Mouse (Mus musculus) ovary, adult 2 months (tissue): ENCODE data around the gene Pik3cg. TPM values are rescaled to one million over a fixed set of nuclear protein-coding genes. Genes with fewer than 3 reads are reported as not detected.

Source experiments
- polyA plus RNA-seq: library from polyadenylated mRNA; depleted of rRNA; stranded (reverse); fragments of >200 nt; gene quantifications from 2 replicates; pipeline ENCODE4 v1.2.3, GENCODE M21; 2012; rRNA removed

The Pik3cg gene
- 3.2 and 4.1 TPM in 2 replicates for polyA plus RNA-seq

GRCm38 (mm10) chr12:32207948-32208891 is at the start of gene Pik3cg:
Gene Pik3cg (minus strand): TSS chr12:32208659.

Other genes starting within 250 kb of the Pik3cg start
- 160 and 263 TPM in 2 replicates for gene Prkar2b, start 147.4 kb downstream of the Pik3cg start, polyA plus RNA-seq
- 18.2 and 30.1 TPM in 2 replicates for gene Ccdc71l, start 170.0 kb upstream of the Pik3cg start, polyA plus RNA-seq